In genomic region chr14:48458901-48459300, GRCm38 (mm10) we compare ENCODE assay signal across 13 mouse cellular contexts. TPM values are rescaled to one million over a fixed set of nuclear protein-coding genes. Genes with fewer than 3 reads are reported as not detected.
DNase-seq lines count a peak whose midpoint lies in the region; ATAC-seq and TF ChIP-seq lines count a peak whose summit lies in the region.
"Had no signal": no experiment of that assay in that cellular context is flagged by ENCODE, and none has a peak within 500 bp of the region (broad histone marks: within the 10 kb centered on the region; RNA-seq: fewer than 3 reads in every experiment).

No protein-coding gene starts in this region.

- H3K27ac ChIP-seq in heart, adult 2 months: peak overlapping the region; percentile 64
- no peak overlapping the region for H3K27ac ChIP-seq in heart, embryonic 10.5 days
- peak overlapping the region; percentile 50; the same call in 1 of the 2 replicates for H3K27ac ChIP-seq in liver, postnatal 0 days (ENCODE audit: low read depth)
- H3K27ac ChIP-seq: embryonic facial prominence, embryonic 12.5 days; forebrain, embryonic 10.5 days; heart, embryonic 15.5 days; liver, embryonic 14.5 days had no signal

- peaks cover 2% of the 10 kb centered on the region for H3K4me1 ChIP-seq in heart, adult 2 months (ENCODE audit: control insufficient read depth, insufficient read depth, low read length)
- peaks cover 12% of the 10 kb centered on the region; the same call in 1 of the 2 replicates for H3K4me1 ChIP-seq in heart, embryonic 10.5 days
- peaks cover 2% of the 10 kb centered on the region; the same call in 1 of the 2 replicates for H3K4me1 ChIP-seq in lung, adult 2 months (ENCODE audit: control insufficient read depth, insufficient read depth, low read length)
- no peaks in the 10 kb centered on the region for H3K4me1 ChIP-seq in liver, postnatal 0 days (ENCODE audit: insufficient read depth)

- H3K9ac ChIP-seq in heart, adult 2 months (ENCODE audit: low read depth, low read length): 0 out of 2 replicates have a peak overlapping the region, but pooled peaks have one; percentile 16
- no peak overlapping the region for H3K9ac ChIP-seq in liver, postnatal 0 days (replicated peaks)
- H3K9ac ChIP-seq: embryonic facial prominence, embryonic 12.5 days; heart, embryonic 15.5 days; liver, embryonic 14.5 days had no signal

- peak; percentile 35 to 36 for DNase-seq in heart, adult 2 months
- DNase-seq in heart, embryonic 10.5 days (ENCODE audit: low spot score): no peak
- DNase-seq in lung, adult 2 months: no peak
- no peak for DNase-seq in lung, postnatal 14 days
- DNase-seq in liver, postnatal 0 days: no peak
- no peak for DNase-seq in Muller cell, postnatal 12 days (ENCODE audit: inconsistent ontology term)
- DNase-seq in spleen, adult 12 weeks (ENCODE audit: low spot score): no peak
- DNase-seq: cerebellum, postnatal 36 days had no signal

- peaks cover 2% of the 10 kb centered on the region; the same call in 1 of the 2 replicates for H3K36me3 ChIP-seq in heart, adult 2 months (ENCODE audit: control insufficient read depth, insufficient read depth, low read length)
- peaks cover 7% of the 10 kb centered on the region; the same call in 1 of the 2 replicates for H3K36me3 ChIP-seq in heart, embryonic 10.5 days
- H3K36me3 ChIP-seq in liver, postnatal 0 days (replicated peaks; ENCODE audit: insufficient read depth, low read length): peaks cover 2% of the 10 kb centered on the region
- H3K36me3 ChIP-seq: heart, embryonic 15.5 days had no signal

- H3K9me3 ChIP-seq in heart, embryonic 10.5 days: no peaks in the 10 kb centered on the region
- no peaks in the 10 kb centered on the region for H3K9me3 ChIP-seq in liver, postnatal 0 days (ENCODE audit: low read length)
- H3K9me3 ChIP-seq: embryonic facial prominence, embryonic 12.5 days; forebrain, embryonic 10.5 days; G1E; heart, embryonic 15.5 days had no signal

- peak; percentile 47 for ATAC-seq in liver, postnatal 0 days

- no peaks in the 10 kb centered on the region for H3K79me2 ChIP-seq in heart, adult 2 months (replicated peaks; ENCODE audit: control insufficient read depth, insufficient read depth, low read length)

- 59% methylated on average over 9 of the region's 9 CpGs for WGBS in heart, adult 2 months
- 75% methylated on average over 9 of the region's 9 CpGs for WGBS in heart, embryonic 10.5 days
- 39% methylated on average over 9 of the region's 9 CpGs for WGBS in lung, adult 2 months
- WGBS in liver, postnatal 0 days (ENCODE audit: insufficient replicate concordance): 58% methylated on average over 9 of the region's 9 CpGs

- no peak overlapping the region for H3K4me2 ChIP-seq in liver, postnatal 0 days (ENCODE audit: low read depth, low read length)
- H3K4me2 ChIP-seq: embryonic facial prominence, embryonic 12.5 days; heart, embryonic 15.5 days had no signal

- peak overlapping the region; percentile 29 for H3K4me3 ChIP-seq in heart, adult 2 months
- no peak overlapping the region for H3K4me3 ChIP-seq in heart, embryonic 10.5 days
- peak overlapping the region; percentile 11 for H3K4me3 ChIP-seq in lung, adult 2 months (replicated peaks; ENCODE audit: extremely low read depth, low read depth, low read length)
- H3K4me3 ChIP-seq in liver, postnatal 0 days (ENCODE audit: low read depth, low read length): no peak overlapping the region
- H3K4me3 ChIP-seq: embryonic facial prominence, embryonic 12.5 days; forebrain, embryonic 10.5 days; heart, embryonic 15.5 days had no signal

- intact Hi-C loops in heart, adult 2 months (cut with DNase I): no loop called here

- TF ChIP-seq EP300 in heart, adult 2 months (IDR thresholded peaks at IDR 0.05; ENCODE audit: insufficient read depth, low read depth, low read length): 0 out of 2 replicates have a peak, but pooled peaks have one; percentile 33
- TF ChIP-seq EP300 in liver, postnatal 0 days (IDR thresholded peaks at IDR 0.05; ENCODE audit: low read depth): no peak

- H3K27me3 ChIP-seq in heart, adult 2 months (ENCODE audit: control insufficient read depth, insufficient read depth, low read length): no peaks in the 10 kb centered on the region
- no peaks in the 10 kb centered on the region for H3K27me3 ChIP-seq in heart, embryonic 10.5 days (ENCODE audit: insufficient read depth, poor library complexity, severe bottlenecking)
- H3K27me3 ChIP-seq in liver, postnatal 0 days (ENCODE audit: insufficient read depth, low read length): no peaks in the 10 kb centered on the region
- H3K27me3 ChIP-seq: embryonic facial prominence, embryonic 12.5 days had no signal

- TF ChIP-seq CTCF in heart, adult 2 months (IDR thresholded peaks at IDR 0.05): no peak
- TF ChIP-seq CTCF in lung, adult 2 months (IDR thresholded peaks at IDR 0.05; ENCODE audit: insufficient read depth, low read length): no peak
- TF ChIP-seq CTCF in liver, postnatal 0 days (IDR thresholded peaks at IDR 0.05; ENCODE audit: low read depth): no peak

- TF ChIP-seq POLR2A in heart, adult 2 months (IDR thresholded peaks at IDR 0.05; ENCODE audit: insufficient read depth, low read depth, low read length): no peak
- no peak for TF ChIP-seq POLR2A in lung, adult 2 months (IDR thresholded peaks at IDR 0.05; ENCODE audit: borderline replicate concordance, extremely low read depth, low read depth, low read length)

RNA-seq across cellular contexts. Expression of gene Tmem260, which starts 13.0 kb away (rescaled TPM):
- total RNA-seq in heart, adult 2 months (2021): 1 to 10 TPM; 8.4 to 9.0 TPM
- 5.1 and 8.9 TPM in 2 replicates for polyA plus RNA-seq in heart, adult 2 months (2012; rRNA removed)
- 14.4 and 15.8 TPM in 2 replicates for polyA plus RNA-seq in heart, embryonic 10.5 days (2016; fragmentation: Nextera tagmentation; extraction: Ambion mirVana)
- polyA plus RNA-seq in lung, adult 2 months (2012; rRNA removed): 15.7 and 22.0 TPM in 2 replicates
- polyA plus RNA-seq in liver, postnatal 0 days (2015; fragmentation: Nextera tagmentation; extraction: Ambion mirVana): 3.9 and 5.4 TPM in 2 replicates

Comparison
In these comparisons a context has a peak if more than half of its experiments do, and no peak if none do; other contexts are left out.
1. DNase-seq: peak in heart, adult 2 months (2 of 2); none in heart, embryonic 10.5 days (single experiment), lung, adult 2 months (single experiment), lung, postnatal 14 days (single experiment), liver, postnatal 0 days (single experiment), Muller cell, postnatal 12 days (single experiment) and spleen, adult 12 weeks (single experiment).
2. H3K4me3 ChIP-seq: peak in heart, adult 2 months (single experiment) and lung, adult 2 months (single experiment); none in heart, embryonic 10.5 days (single experiment) and liver, postnatal 0 days (single experiment).